Mouse (Mus musculus): ENCODE measurements around the gene Fam229a.
A peak's percentile ranks its signal among the peaks of the same experiment; 100 is the strongest.
"Not testable (repeated sequence)": the region's sequence is repeated elsewhere in the genome, so short reads cannot be mapped to it uniquely, and the experiment has no call there.

The Fam229a gene

GRCm38 (mm10) chr4:129490972-129491880, at the start of gene Fam229a, which contains the start of gene Tssk3:
Gene Fam229a (plus strand): TSS chr4:129491190.
Gene Tssk3 (minus strand): TSS chr4:129491022.
- DNase-seq = peak; percentile 70 to 84

- no peak for DNase-seq
Measured at GRCm38 (mm10) chr4:129447360-129447759, 43.6 kb upstream of the Fam229a start.

- DNase-seq = no peak
Measured at GRCm38 (mm10) chr4:129447778-129448563, 43.0 kb upstream of the Fam229a start.

DNA sequence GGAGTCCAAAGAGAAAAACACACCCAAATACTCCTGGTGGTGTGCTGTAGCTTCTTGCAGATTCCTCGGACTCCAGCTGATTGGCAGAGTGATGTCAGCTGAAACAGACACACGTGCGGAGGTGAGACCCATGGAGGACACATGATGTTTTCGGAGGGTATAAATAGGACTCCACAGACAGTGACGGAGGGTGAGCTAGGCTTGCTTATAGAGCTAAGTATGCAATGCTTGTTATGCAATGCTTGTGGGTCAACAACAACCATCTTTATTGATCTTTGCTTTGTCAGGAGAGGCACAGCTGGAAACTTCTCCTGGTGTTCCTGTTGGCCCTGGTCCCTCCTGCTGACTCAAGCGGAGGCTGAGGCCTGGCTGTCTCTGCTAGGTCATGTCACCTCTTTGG, 42.3 kb upstream of the Fam229a start:
- DNase-seq = no peak

DNA sequence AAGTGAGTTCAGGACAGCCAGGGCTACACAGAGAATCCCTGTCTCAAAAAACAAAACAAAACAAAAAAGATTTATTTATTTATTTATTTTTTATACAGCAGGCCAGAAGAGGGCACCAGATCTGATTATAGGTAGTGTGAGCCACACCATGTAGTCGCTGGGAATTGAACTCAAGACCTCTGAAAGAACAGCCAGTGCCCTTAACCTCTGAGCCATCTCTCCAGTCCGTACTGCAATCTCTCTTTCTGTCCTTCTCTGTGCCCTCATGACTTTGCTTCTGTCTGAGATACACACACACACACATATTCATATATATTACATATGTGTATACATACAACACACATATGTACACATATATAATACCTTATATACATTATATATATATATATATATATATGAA, 40.1 kb upstream of the Fam229a start:
- no peak for DNase-seq

GRCm38 (mm10) chr4:129451471-129452169, 39.4 kb upstream of the Fam229a start:
- no peak for DNase-seq

DNA sequence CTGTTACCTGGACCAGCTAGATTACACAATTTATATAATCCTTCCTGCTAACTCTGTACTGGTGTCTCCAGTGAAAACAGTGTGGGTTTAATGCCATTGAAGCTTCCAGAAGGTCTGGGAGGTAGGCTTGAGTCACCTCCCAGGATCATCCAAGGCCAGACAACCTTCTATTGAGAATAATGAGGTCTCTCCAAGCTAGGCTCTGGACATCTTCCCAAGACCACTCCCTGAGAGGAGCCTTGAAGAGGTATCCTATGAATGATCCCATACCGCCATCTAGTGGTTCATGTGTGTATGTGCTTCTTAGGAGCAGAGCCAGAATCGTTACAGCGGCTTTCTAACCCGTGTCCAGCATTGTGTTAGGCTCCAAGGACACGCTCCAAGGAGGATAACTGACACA, 35.7 kb upstream of the Fam229a start:
- peak; percentile 36 to 76 for DNase-seq

GRCm38 (mm10) chr4:129456126-129456525, 34.9 kb upstream of the Fam229a start:
- no peak for DNase-seq

DNA sequence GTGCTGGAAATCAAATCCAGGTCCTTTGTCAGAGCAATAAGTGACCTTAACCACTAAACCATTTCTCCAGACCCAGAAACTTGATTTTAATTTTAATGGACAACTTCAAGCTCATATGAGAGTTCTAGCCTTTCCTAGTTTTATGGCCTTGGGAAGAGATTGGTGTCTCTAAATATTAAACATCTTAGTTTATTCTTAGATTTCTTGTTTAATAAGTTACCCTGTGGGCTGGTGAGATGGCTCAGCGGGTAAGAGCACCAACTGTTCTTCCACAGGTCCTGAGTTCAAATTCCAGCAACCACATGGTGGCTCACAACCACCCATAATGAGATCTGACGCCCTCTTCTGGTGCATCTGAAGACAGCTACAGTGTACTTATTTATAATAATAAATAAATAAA, 33.7 kb upstream of the Fam229a start:
- not testable (repeated sequence) for DNase-seq

DNA sequence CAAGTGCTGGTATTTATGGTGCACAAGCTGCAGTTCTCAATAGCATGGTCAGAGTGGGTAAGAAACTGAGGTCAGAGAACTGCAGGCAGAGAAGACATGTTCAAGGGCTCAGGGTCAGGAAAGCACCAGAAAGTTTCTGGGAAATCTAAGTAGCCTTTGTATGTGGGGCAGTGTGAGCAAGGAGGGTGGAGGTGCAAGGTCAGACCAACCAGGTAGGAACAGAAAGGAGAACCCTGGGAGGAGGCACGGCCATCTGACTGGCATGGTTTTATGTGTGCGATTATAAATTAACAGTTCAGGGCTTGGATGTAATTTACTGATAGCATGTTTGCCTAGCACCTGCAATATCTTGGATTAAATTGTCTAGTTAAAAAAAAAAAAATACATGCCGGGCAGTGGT, 31.3 kb upstream of the Fam229a start:
- no peak for DNase-seq

- DNase-seq = no peak
Measured at GRCm38 (mm10) chr4:129460827-129461182, 30.2 kb upstream of the Fam229a start.

GRCm38 (mm10) chr4:129461183-129461960, 29.6 kb upstream of the Fam229a start, which contains the start of gene Bsdc1:
Gene Bsdc1 (plus strand): TSS chr4:129461581.
- peak; percentile 100 for DNase-seq

DNA sequence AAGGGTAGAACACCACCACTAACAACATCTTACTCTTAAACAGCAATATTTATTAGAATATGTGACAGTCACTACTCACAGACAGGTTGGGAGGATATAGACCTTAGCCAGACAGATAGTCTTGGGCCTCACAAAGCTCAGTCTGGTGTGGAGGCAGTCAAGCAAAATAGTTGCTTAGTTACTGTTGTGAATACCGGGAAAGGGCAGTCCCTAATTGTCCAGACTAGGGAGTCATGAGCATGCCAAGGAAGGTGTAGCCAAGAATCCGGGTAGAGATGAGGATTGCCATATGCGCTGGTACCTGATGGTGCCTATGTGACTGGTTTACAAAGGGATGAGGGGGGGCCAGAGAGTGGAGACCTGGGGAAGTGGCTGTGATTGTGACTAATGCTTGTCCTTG, 28.9 kb upstream of the Fam229a start:
- no peak for DNase-seq

DNA sequence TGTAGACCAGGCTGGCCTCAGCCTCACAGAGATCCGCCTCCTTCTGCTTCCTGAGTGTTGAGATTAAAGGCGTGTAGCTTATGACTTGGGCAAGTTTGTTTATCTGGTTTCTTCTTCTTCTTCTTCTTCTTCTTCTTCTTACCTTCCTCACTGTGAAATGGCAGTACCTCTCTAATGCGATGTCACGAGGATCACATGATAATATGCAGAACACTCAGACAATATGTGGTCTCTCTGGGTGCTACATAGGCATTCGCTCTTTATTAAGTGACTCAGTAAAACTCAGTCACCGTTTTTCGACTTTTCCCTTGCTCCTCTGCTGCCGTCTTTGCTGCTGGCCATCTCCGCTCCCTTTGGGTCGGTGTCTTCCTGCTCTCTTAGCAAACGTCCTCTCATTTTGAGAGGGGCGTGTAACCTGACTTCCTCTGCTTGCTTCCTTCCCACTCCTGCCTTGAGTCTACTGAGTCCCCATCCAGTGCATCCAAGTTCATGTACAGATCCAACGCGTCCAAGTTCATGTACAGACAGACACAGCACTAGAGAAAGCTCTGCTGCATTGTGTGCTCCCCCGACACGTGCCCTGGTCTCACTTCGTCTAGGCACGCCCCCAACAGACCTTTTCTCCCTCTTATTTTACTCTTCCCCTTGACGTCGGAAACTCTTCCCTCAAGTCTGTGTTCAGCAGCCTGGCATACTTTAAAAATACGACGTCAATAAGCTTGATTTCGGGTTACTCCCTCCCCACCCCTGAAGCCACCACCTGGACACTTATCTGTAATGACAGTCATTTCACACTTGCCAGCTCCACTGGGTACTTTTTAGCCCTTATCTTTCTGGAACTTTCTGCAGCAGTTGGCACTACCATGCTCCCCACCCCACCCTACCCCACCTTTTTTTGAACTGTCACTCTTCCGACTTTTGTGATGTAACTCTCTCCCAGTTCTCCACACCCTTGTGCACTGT, 27.6 kb upstream of the Fam229a start:
- DNase-seq = no peak

DNA sequence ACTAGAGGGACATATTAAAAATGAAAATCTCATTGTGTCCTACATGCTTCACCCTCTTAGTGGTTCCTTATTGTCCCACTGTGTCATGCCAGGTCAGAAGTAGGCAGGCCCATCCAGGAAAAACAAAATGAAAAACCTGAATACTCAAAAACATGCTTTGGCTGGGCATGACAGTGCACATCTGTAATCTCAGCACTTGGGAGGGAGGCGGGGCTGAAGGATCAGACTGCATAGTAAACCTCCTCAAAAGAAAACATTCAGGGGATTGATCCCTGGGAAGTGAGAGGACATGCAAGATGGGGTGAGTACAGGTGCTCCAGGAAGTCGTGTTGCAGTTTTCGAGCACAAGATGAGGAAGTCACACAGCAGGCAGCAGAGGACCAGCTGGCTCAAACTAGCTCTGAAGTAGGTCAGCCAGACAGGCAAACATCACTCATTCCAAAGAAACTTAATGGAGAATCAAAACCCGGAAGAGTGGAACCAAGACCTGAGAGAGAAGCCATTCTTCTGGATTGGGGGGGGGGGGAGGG, 26.6 kb upstream of the Fam229a start:
- DNase-seq = no peak

DNA sequence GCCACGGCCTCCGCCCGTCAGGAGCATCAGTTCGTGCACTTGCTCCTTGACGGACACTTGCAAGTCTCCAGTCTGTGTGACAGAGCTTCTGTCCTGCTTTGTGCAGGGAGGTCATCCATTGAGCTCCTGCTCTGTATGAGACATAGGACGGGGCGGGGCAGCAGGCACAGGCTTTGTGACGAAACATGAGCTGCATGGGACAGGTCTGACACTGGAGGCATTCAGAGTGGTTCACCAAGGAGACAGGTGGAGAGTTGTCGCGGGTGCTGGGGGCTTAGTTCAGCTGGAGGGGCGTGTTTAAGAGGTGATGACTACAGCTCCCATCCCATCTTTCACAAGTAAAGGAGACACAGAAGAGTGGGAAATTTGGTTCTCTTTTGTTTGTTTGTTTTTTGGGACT, 14.9 kb upstream of the Fam229a start:
- no peak for DNase-seq

DNA sequence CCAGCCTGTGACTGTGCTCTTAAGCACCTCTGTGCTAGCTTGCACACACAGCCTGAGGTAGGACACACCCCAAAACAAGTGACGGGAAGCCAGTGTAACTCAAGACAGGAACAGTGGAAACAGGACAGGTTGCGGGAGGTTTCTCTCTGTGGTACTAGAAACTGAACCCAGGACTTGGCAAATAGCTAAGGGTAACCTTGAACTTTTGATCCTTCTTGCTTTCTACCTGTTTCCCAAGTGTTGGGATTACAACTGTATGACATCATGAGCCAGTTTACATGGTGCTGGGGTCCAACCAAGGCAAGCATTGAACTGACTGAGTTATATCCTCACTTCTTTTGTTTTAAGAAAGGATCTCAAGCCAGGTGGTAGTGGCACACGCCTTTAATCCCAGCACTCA, 11.1 kb upstream of the Fam229a start:
- no peak for DNase-seq

GRCm38 (mm10) chr4:129481090-129481489, 9.9 kb upstream of the Fam229a start:
- DNase-seq = no peak

- no peak for DNase-seq
Measured at GRCm38 (mm10) chr4:129494681-129495080, 3.7 kb downstream of the Fam229a start.

DNA sequence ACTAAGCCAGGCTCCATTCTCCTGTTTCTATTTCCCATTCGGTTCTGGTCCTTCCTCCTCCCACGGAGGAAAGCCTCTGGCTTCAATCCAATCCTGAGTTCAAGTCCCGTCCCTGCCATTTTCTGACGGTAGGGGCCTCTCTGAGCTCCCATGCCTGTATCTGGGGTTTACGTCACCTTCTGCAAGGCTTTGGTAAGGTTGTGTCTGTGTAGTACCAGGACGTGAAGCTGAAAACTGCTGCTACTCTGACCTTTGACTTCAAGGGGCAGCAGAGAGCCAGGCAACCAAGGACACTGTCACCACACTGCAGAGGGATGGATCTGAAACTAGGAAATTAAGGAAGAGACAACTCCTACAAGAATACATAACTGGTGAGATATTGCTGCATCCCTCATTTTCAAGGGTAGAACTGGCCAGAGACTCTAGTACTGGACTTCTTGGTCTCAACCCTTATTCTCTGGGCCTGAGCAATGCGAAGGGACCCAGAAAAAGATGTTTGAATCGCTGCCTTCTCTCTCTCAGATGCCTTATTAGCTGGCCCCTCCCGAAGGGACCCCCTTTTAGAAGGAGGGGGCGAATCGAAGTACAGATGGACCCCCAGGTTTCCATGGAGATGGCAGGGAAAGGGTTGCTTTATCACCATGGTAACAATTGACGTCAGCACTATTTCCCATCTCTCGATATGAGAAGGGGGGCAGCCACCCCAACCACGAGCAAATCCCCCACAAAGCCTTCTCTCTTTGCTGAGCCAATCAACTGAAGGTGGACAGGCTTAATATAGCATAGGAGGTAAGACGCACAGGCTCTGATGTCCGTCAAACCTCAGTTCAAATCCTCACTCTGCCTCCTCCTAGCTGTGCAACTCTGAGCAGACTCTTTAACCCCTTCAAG, 4.9 kb downstream of the Fam229a start:
- DNase-seq = peak; percentile 37 to 47

All from lung, postnatal 4 days (tissue).